Mouse (Mus musculus): ENCODE measurements around the gene Pax3. TPM values are rescaled to one million over a fixed set of nuclear protein-coding genes. Genes with fewer than 3 reads are reported as not detected.

Gene Pax3
- total RNA-seq (2021) = not detected
- long read RNA-seq, experiment 1 = 0 reads
- long read RNA-seq, experiment 2 = 0 reads

DNA sequence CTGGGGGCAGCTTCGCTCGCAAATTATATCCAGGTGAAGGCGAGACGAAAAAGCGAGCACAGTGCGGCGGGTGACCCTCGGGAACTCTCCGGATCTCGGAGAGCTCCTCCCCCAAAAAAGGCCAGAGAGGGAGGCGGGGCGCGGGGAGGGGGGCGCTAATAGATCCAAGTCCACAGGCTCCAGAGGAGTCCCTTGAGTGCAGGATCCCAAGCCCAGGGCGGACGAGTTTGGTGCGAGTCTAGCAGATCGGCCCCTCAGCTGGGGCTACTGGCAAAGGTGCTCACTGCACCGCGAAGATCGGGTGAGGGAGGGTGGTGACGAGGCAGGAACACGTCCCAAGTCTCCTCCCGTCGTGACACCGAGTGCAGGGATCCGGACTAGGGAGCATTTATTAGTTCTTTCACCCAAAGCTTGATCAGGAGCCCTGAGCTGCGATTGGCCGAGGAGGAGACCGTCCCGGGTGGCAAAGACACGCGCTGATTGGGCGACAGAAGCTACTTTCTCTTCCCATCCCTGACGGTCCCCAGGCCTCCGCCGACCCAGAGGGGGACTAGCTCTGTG is at the start of gene Pax3:
TSS of gene Pax3 (minus strand) at position 384 of the 561 bp plus-strand sequence.
- DNase-seq (ENCODE audit: low spot score in 2 of 2) = no peak

DNA sequence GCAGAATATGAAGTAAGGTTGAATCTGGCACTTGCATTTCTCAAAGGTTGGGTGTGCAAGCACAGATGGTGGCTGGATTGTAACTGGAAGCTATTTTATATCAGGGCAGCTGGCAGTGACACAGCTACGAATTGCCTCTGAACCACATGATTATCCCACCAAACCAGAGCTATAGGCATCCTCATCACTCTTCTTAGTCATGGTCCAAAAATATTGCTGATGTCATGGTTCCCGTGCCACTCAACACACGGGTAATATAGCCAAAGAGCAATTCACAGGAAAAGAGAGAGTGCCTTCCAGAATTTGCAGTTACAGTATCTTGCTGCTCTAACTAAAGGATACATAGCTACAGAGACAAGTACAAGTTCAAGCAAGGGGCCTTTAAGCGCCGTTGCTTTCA is 37.4 kb upstream of the Pax3 start:
- no peak for DNase-seq (ENCODE audit: low spot score in 2 of 2)

DNA sequence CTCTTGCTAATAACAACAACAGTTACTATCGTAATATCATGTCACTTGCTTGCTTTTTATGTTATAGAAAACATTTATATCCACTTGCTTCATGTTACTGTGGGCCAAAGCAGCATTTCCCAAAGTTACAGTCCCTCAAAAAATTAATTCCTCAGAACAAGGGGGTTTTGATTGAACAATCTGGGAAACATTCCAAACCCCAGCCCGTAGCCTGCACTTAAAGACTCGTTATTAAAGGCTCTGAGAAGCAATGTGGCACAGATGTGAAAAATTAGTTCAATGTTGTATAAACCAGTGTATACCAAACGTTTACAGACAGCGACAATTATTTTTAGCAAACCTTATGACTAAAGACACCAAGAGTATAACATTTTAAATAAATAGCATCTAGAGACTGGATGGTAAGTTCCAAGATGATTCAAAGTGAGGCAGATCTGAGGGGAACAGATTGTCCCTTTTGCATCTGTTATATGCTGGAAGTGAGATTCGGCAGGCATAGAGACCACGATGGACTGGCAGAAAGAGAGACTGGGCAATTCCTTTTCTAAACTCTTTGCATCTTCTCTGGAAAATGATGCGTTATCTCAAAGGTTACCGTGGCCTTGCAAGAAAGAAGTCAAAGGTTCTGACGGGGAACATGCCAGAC is 35.1 kb upstream of the Pax3 start:
- DNase-seq (ENCODE audit: low spot score in 2 of 2) = no peak

DNA sequence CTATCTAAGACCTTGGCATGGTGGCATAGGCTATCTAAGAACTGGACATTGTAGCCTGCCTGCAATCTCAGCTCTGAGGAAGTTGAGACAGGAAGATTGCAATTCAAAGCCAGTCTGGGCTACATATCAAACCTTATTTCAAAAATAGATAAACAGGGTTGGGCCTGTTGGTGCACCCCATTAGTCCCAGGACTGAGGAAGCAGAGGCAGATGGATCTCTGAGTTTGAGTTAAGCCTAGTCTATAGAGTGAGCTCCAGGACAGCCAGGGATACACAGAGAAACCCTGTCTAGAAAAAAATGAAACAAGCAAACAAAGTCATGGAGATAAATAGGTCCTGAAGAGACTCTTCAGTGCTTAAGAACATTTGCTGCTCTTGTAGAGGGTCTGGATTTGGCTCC is 32.9 kb upstream of the Pax3 start:
- DNase-seq (ENCODE audit: low spot score in 2 of 2) = no peak

DNA sequence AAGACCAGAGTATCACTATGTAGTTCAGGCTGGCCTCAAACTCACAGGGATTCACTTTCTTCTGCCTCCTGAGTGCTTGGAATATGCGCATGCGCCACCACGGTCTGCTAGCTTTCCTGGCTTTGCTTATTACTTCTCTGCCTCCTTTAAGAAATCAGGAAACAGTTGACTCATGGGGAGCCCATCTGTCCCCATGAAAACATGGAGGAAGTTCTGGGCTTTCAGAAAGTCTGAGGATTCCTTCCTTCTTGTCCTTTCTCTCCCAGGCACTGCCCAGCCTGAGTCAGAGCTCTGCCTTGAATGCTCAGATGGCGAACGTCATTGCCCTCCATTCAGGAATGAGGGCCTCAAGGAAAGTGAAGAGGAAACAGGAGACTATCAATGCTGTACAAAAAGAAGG is 31.8 kb upstream of the Pax3 start:
- no peak for DNase-seq (ENCODE audit: low spot score in 2 of 2)

DNA sequence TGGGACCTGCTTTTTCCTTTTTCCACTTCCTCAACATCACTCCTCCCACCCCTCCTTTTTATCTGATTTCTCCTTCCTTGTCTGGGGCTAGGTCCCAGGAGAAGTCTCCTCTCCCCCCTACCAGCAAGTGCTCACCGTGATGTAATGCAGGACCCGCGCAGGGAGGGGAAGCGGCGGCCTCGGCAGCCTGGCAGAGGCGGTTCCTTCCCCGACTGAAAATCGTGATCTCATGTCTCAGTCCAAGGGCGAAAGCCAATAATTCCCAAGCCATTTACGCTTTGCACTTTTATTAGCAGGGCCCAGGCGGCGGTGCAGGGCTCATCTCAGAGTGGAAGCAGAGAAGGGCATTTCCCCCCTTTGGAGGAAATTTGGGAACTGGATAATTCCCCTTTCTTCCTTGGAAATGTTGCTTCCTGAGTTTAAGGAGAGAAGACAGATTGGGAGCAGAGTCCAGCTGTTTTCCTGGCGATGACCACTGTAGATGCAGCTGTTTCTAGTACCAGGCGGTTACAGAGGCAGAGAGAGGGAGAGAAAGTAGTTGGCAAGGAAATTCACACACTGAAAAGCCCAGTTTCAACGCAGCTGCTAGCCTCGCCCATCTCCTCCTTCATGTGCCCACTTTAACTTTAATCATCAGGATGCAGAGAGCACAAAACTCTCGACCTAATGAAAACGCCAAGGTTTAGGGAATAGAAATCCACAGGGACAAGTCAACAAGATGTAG is 21.3 kb upstream of the Pax3 start:
- DNase-seq (ENCODE audit: low spot score in 2 of 2) = no peak

DNA sequence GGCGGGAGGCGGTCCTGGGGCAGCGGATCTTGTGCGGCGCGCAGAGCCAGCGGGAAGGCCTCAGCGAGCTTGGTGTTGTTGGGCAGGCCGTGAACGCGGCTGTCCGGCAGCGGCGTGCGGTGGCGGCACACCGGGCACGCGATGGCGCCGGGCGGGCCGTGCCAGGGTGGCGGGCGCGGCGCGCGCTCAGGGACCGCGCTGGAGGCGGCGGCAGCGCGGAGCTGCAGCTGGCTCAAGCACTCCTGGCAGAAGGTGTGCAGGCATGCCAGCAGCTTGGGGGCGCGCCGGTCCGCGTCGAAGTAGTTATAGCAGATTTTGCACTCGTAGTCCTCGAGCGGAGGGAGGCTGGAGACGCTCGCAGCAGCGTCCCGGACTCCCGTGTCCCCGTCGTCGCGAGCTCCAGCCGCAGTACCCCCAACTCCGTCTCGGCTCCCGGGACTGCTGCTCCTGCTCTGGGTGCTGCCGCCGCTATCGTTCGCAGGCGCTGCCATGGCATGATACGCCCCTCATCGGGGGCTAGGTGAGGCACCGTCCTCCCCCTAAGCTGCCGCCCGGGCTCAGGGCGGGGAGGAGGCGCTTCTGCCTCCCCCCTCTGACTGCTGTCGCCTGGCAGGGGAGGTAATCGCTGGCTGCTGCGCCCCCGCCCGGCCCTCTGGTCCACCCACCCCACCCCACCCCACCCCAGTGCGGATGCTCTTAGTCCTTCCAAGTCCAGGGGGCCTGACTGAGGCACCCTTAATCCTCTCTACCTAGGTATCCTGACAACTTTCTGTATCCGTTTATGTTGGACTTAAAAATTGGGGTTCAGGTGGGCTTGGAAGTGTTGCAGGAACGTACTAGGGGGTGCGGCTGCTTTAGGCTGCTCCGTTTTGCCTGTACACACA is 20.5 kb upstream of the Pax3 start:
- DNase-seq (ENCODE audit: low spot score in 2 of 2) = no peak

DNA sequence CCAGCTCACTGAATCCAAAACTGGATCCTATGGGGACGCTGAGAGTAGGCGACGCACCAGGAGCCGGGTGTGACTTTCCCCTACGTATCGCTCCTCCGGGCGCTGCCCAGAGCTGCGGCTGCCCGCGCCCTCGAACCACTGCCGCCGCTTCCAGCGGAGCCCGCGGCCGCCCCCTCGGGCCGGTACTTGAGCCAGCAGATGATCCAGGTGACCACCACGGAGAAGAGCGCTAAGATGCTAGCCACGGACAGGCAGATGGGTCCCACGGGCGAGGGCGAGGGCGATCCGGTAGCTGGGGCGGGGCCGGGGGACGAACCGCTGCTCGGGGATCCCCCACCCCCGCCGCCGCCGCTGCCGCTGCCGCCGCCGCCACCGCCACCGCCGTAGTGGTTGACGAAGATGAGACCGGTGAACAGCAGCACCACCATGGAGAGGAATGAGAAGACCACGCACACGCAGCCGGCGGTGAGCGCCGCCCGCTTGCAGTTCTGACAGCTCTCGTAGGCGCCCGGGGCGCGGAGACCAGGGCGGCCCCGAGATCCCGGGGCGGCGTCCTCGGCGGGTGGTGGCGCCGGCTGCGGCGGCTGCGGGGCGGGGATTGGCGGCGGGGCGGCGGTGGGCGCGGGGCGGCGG is 19.7 kb upstream of the Pax3 start:
- DNase-seq (ENCODE audit: low spot score in 2 of 2) = no peak

DNA sequence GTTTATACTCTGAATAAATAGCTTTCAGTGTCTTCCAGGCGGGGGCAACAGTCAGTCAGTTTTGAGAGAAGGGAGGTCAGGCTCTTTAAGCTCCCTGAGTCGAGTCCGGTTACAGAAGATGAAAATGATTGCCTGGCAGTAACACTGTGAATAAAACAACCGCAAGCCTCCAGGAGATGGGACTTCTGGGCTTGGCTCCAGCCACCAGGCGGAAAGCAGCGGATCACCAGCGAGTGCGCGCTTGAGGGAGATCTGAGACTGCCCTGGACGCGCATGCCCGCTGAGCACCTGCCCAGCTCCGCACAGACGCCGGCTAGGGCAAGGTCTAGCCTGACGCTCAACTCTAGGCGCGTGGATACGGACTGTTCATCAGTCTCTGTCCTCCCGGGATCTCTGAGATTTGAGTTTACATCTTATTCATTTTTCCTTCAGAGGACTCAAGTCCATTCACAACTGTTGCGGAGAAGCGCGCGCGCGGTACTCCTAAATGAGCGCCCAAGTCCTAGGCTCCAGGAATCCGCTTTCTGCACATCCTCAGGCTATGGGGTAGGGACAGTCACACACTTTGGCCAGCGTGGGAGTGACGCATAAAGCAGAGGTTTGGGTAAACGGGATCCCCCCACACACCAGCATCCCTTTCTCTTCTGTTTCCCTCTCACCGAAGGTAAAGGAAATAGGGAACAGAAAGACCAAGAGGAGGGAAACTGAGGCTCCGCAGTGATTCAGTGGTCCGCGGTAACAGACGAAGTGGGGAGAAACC is 19.0 kb upstream of the Pax3 start:
- no peak for DNase-seq (ENCODE audit: low spot score in 2 of 2)

DNA sequence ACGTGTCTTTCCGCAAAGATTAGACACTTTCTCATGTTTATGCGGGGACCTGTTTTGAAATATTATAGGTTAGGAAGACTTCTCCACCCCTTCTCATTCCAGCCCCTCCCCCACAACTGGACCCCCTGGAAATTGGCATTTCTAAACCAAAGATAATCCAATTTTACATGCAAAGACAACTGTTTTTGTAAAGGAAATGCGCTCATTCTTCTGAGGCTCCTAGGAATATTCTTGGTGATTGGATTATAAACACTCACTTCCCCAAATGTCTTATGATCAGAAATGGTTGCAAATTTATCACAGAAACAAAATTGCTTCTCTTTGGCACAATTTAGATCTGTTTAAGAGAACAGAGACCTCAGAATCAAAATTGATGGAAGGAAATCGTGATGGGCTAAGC is 14.1 kb upstream of the Pax3 start:
- no peak for DNase-seq (ENCODE audit: low spot score in 2 of 2)

DNA sequence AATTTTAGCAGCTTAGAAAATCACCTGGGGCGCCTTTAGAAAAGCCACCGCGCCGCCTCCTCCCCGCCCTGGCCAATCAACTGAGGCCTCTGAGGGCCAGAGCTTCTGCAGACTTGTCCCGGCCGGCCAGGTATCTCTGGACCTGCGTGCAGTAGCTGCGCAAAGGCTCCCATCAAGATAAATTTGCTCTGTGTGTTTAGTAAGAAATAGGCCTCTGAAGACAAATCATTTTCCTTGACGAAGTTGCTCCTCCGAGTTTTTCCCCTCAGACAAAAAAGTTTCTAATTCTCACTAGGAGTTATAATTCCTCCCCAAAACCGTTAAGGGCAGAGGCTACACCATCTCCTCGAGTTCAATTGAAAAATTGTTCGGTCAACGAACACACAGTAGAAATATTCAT is 13.6 kb upstream of the Pax3 start:
- DNase-seq (ENCODE audit: low spot score in 2 of 2) = no peak

DNA sequence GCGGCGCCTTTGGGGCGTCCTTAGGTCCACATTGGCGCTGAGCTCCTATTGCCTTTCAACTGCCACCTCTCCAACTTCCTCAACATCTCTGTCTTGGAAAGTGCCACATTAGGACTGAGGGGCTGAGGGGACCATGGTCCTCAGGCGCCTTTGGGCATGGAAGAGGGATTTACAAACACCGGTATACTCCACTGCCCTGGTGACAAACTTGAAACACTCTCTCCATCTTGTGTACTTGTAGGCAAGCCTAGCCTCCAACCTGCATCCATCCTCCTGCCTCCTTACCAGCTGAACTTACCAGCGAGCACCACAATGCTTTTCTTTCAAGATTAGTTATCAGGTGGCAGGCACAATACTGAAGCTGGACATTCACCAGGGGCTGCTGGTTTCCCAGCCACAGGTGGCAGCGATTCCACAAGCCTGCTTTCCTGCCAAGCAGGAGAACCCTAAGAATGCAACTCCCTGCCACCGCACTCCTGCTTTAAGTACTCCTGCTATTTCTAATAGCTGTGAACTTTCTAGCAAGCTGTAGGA is 11.4 kb upstream of the Pax3 start:
- no peak for DNase-seq (ENCODE audit: low spot score in 2 of 2)

DNA sequence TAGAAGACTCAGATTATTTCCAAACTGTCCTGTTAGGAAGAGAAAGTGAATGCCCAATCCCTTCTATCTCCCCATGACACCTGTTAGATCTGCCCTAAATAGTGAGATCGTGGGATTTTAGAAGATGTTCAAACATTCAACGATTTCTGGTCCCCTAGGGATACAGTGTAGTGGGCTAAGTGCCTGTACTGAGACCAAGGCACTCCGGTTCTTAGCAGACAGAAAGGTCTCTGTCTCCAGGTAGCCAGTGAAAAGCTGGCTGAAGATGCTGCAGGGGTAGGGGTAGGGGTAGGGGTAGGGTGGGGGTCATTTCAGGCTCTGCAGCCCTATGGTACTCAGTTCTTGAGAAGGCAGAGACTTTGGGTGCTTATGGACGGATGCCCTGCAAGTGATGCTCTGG is 7.4 kb upstream of the Pax3 start:
- no peak for DNase-seq (ENCODE audit: low spot score in 2 of 2)

DNA sequence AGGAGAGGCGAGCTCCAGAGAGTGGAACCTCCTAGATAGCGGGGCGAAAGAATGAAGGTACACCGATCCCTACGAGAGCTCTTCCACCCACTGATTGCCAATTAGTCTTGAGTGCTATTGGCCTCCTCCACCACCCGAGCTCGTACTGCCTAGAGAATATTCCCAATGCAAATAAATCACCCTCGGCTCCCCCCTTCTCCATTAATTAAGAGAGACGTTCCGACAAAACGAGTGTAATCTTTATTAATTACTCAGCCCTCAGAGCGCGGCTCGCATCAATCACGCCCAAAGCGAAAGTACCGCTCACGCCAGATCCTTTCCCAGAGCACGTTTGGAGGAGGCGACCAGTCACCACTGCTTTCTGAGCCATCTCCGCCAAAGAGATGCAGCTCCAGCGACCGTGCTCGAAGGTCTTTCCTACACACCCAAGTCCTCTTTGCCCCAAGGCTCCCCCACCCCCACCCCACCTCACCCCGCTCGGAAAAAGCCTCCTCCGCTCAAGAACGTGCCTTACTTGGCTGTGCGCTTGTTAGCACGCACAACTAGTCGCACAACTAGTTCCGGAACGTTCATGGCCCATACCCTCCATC is 6.8 kb upstream of the Pax3 start:
- no peak for DNase-seq (ENCODE audit: low spot score in 2 of 2)

DNA sequence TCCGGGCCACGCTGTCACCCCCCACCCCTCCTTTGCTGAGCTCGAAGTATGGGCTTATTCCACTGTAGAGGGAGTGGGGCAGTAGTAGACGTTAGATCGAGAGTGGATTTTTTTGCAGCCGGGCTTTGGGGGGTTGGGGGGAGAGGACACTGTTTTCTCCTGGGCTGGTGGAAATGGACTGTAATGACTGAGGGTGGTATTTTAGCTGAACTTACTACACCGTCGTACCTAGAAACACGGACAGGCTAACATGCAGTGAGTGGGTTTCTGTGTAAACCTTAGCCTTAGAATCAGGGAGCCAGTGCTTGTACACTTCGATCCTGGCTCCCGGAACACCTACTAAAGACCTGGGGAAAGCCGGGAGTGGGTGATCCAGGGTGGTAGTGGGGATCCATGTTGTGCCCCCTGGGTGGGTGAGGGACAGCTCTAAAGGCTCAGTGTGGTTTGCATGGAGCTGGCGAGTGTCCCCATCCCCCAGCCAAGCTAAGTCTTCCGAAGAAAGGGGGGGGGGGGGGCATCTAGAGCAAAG is 6.2 kb upstream of the Pax3 start:
- no peak for DNase-seq (ENCODE audit: low spot score in 2 of 2)

DNA sequence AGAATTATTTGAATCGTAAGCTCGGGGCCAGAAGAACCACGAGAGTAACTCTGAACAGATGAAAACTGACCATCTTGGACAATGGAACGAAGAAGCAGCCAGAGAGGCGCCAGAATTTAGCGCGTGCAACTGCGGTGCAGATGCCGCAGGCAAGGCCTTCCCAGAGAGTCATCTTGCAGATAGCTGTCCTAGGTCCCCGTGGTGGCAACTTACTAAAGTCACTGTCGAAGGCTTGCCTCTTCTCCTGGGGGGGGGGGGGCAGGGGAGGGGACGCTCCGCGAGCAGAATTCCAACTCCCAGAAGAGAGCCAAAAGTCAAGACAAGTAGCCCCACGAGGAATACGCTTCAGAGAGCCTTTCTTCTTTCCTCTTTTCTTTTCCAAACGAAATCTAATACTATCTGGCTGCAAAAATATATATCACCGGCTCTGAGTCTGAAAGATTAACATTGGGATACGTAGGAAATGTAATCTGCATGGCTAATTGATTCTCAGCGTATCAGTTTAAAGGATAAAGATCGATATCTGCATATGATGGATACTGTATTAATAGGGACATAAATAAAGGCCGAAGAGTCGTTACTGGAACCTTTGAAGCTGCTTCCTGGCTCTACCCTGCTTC is 5.6 kb upstream of the Pax3 start:
- no peak for DNase-seq (ENCODE audit: low spot score in 2 of 2)

DNA sequence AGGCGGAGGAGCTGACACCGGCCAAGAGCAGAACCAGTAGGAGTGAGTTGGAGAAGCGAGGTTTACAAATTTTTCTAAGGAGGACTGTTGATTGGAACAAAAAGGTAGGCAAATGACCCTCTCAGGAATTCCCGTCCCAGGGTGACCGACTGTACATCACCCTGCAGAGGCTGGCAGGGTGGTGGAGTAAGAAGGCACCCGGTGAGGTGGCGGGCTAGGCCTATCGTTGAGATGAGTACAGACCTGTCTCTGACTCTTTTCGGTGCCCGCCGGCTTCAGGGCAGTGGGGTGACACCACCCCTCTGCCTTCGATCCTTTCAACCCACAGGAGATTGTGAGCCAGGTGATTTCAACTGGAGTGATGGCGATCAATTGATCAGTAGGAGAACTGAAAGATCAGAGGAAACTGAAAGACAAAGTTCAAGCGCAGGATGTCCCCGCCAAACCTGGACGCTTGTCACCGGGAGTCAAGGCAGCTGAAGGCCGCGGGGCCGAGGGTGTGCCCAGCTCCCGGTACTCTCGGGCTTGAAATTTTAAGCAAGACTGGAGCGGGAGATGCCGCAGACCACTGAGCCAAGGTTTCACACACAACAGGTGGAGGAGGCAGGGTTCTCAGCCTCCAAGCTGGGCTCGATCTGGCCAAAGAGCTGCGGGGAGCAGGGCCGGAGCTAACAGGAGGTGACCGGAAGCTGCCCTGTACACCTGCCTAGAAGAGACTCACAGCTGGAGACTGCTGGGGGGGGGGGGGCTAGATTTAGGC is 4.5 kb upstream of the Pax3 start:
- no peak for DNase-seq (ENCODE audit: low spot score in 2 of 2)

DNA sequence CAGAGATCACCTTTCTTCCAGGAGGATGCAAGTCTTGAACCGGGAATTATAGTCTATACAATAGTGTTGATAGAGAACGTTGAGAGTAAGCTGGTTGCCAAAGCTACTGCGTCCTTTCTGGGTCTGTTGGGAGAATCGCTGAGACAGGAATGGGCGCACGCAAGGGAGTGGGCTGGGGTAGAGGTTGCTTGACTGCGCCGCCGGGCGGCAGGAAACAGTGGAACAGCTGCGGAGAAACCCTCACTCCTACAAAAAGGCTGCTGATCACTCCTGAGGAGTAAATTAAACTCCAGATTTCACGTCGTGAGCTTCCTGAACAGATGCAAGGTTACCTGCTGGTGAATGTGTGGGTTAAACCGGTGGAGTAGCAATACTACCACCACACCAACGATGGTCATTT is 3.3 kb upstream of the Pax3 start:
- DNase-seq (ENCODE audit: low spot score in 2 of 2) = no peak
